Mouse (Mus musculus) liver, embryonic 16.5 days (tissue): ENCODE measurements around the gene Polr3e. TPM values are rescaled to one million over a fixed set of nuclear protein-coding genes. Genes with fewer than 3 reads are reported as not detected.
A peak's percentile ranks its signal among the peaks of the same experiment; 100 is the strongest.
"Not testable (repeated sequence)": the region's sequence is repeated elsewhere in the genome, so short reads cannot be mapped to it uniquely, and the experiment has no call there.

ENCODE experiments used
- ATAC-seq: fragments of 200-750 bp; cut with Nextera tagmentation; 2 replicates; pipeline ENCODE4 v1.8.0; 2017; ENCODE audit warnings: low read depth, mild to moderate bottlenecking, moderate number of reproducible peaks, moderate library complexity
- H3K27ac ChIP-seq: fragments of 300-500 bp; sonication (generic); 2 replicates; pipeline ENCODE4 v1.5.1; 2014; ENCODE audit warnings: mild to moderate bottlenecking, low read length
- H3K27me3 ChIP-seq: fragments of 300-500 bp; sonication (generic); 2 replicates; pipeline ENCODE4 v1.6.1; 2014; ENCODE audit warnings: low read depth, low read length, mixed read lengths; ENCODE audit not compliant: control insufficient read depth, insufficient read depth
- H3K36me3 ChIP-seq: fragments of 300-500 bp; sonication (generic); 2 replicates; pipeline ENCODE4 v1.6.1; 2014; ENCODE audit warnings: mild to moderate bottlenecking; ENCODE audit not compliant: control insufficient read depth, insufficient read depth
- H3K4me1 ChIP-seq: fragments of 300-500 bp; sonication (generic); 2 replicates; pipeline ENCODE4 v1.6.1; 2014; ENCODE audit warnings: low read depth, low read length, mixed read lengths; ENCODE audit not compliant: control insufficient read depth
- H3K4me2 ChIP-seq: fragments of 300-500 bp; sonication (generic); 2 replicates; pipeline ENCODE4 v1.6.1; 2014; ENCODE audit warnings: low read depth, low read length, mixed read lengths
- H3K4me3 ChIP-seq: fragments of 300-500 bp; sonication (generic); 2 replicates; pipeline ENCODE4 v1.5.1; 2014; ENCODE audit warnings: low read depth, mild to moderate bottlenecking, low read length
- H3K9ac ChIP-seq: fragments of 300-500 bp; sonication (generic); 2 replicates; pipeline ENCODE4 v1.6.1; 2014; ENCODE audit warnings: low read depth, low read length
- H3K9me3 ChIP-seq: fragments of 300-500 bp; sonication (generic); replicated peaks from 2 replicates; pipeline ENCODE4 v1.6.1; 2016; ENCODE audit warnings: low read length; ENCODE audit not compliant: control insufficient read depth
- WGBS: fragments of 180-500 bp; shearing (Covaris S2); extraction: QIAGEN DNeasy Blood & Tissue Kit; methylation state at CpG from one replicate; pipeline ENCODE4 v1.1.7; 2014; ENCODE audit not compliant: insufficient replicate concordance; 5-methylcytosine and 5-hydroxymethylcytosine counted together
- polyA plus RNA-seq: library from polyadenylated mRNA; unstranded; fragments of >200 nt; fragmentation: Nextera tagmentation; extraction: Ambion mirVana; gene quantifications from 2 replicates; pipeline ENCODE4 v1.2.1, GENCODE M21; 2015

Gene Polr3e
- polyA plus RNA-seq, 1 experiment from 2014 or later, result 10.1 TPM

GRCm38 (mm10) chr7:120900191-120900590, 17.4 kb upstream of the Polr3e start:
- 75% methylated on average over 4 of the region's 4 CpGs for WGBS
- ATAC-seq, result no peak
- H3K9ac ChIP-seq, result no peak overlapping the region
- peaks cover 51% of the 10 kb centered on the region for H3K36me3 ChIP-seq
- no peaks in the 10 kb centered on the region for H3K4me1 ChIP-seq
- H3K4me3 ChIP-seq, result no peak overlapping the region
- H3K27ac ChIP-seq, result no peak overlapping the region
- no peak overlapping the region for H3K4me2 ChIP-seq
- H3K27me3 ChIP-seq, result no peaks in the 10 kb centered on the region
- no peaks in the 10 kb centered on the region for H3K9me3 ChIP-seq

- Histone ChIP-seq H3K4me1 (no peaks in the 10 kb centered on the region), H3K27me3 (no peaks in the 10 kb centered on the region), H3K36me3 (peaks cover 38% of the 10 kb centered on the region), H3K4me3 (no peak overlapping the region), H3K9me3 (no peaks in the 10 kb centered on the region), H3K27ac (no peak overlapping the region), H3K4me2 (no peak overlapping the region), H3K9ac (no peak overlapping the region)
- ATAC-seq, result no peak
- 50% methylated on average over 8 of the region's 8 CpGs for WGBS
These were observed 15.8 kb upstream of the Polr3e start for GRCm38 (mm10) chr7:120901701-120902100.

- no peak overlapping the region for H3K4me3 ChIP-seq
- no peaks in the 10 kb centered on the region for H3K27me3 ChIP-seq
- no peak overlapping the region for H3K9ac ChIP-seq
- H3K4me1 ChIP-seq, result no peaks in the 10 kb centered on the region
- no peak for ATAC-seq
- 76% methylated on average over 3 of the region's 3 CpGs for WGBS
- peaks cover 34% of the 10 kb centered on the region for H3K36me3 ChIP-seq
- no peak overlapping the region for H3K4me2 ChIP-seq
- H3K27ac ChIP-seq, result no peak overlapping the region
- H3K9me3 ChIP-seq, result no peaks in the 10 kb centered on the region
These were observed 14.6 kb upstream of the Polr3e start for GRCm38 (mm10) chr7:120902931-120903330.

GRCm38 (mm10) chr7:120910172-120910571, 7.4 kb upstream of the Polr3e start:
- H3K4me3 ChIP-seq, H3K27me3 ChIP-seq, H3K36me3 ChIP-seq, H3K4me2 ChIP-seq, H3K4me1 ChIP-seq, H3K27ac ChIP-seq, H3K9ac ChIP-seq, H3K9me3 ChIP-seq, ATAC-seq: not testable (repeated sequence)
- 59% methylated on average over 3 of the region's 3 CpGs for WGBS

- not testable (repeated sequence) for H3K4me2 ChIP-seq, H3K4me1 ChIP-seq, H3K36me3 ChIP-seq, H3K9ac ChIP-seq, H3K9me3 ChIP-seq, H3K27ac ChIP-seq, H3K4me3 ChIP-seq, ATAC-seq, H3K27me3 ChIP-seq
- 86% methylated on average over 6 of the region's 6 CpGs for WGBS
These were observed 6.3 kb upstream of the Polr3e start for GRCm38 (mm10) chr7:120911268-120911667.

- no peak overlapping the region for H3K4me3 ChIP-seq
- no peak for ATAC-seq
- H3K36me3 ChIP-seq, result no peaks in the 10 kb centered on the region
- H3K4me1 ChIP-seq, result peaks cover 9% of the 10 kb centered on the region
- 0 out of 2 replicates have a peak, but pooled peaks cover 2% of the 10 kb centered on the region for H3K9me3 ChIP-seq
- H3K9ac ChIP-seq, result no peak overlapping the region
- H3K4me2 ChIP-seq, result no peak overlapping the region
- H3K27ac ChIP-seq, result no peak overlapping the region
- 16% methylated on average over 1 of the region's 1 CpGs for WGBS
- H3K27me3 ChIP-seq, result no peaks in the 10 kb centered on the region
These were observed 4.2 kb upstream of the Polr3e start for GRCm38 (mm10) chr7:120913332-120913731.

GRCm38 (mm10) chr7:120916262-120916875, 1.2 kb upstream of the Polr3e start:
- H3K9me3 ChIP-seq, result no peaks in the 10 kb centered on the region
- H3K4me3 ChIP-seq, result no peak overlapping the region
- no peaks in the 10 kb centered on the region for H3K36me3 ChIP-seq
- H3K4me1 ChIP-seq, result peaks cover 18% of the 10 kb centered on the region
- H3K27me3 ChIP-seq, result no peaks in the 10 kb centered on the region
- no peak for ATAC-seq
- H3K9ac ChIP-seq, result 0 out of 2 replicates have a peak overlapping the region, but pooled peaks have one; percentile 23
- H3K27ac ChIP-seq, result 0 out of 2 replicates have a peak overlapping the region, but pooled peaks have one; percentile 1
- H3K4me2 ChIP-seq, result peak overlapping the region; percentile 70
- 31% methylated on average over 11 of the region's 11 CpGs for whole genome bisulfite sequencing

GRCm38 (mm10) chr7:120917279-120917591, 309 bp upstream of the Polr3e start:
- Histone ChIP-seq H3K4me2 (peak overlapping the region; percentile 70), H3K4me3 (peak overlapping the region; percentile 95), H3K9ac (peak overlapping the region; percentile 58), H3K27ac (no peak overlapping the region; the same call in 1 of the 2 replicates), H3K27me3 (no peaks in the 10 kb centered on the region), H3K36me3 (no peaks in the 10 kb centered on the region), H3K9me3 (no peaks in the 10 kb centered on the region), H3K4me1 (peaks cover 18% of the 10 kb centered on the region)
- 2% methylated on average over 12 of the region's 12 CpGs for WGBS
- ATAC-seq, result no peak

GRCm38 (mm10) chr7:120918526-120918962, 1.0 kb downstream of the Polr3e start:
- Histone ChIP-seq H3K27me3 (no peaks in the 10 kb centered on the region), H3K36me3 (no peaks in the 10 kb centered on the region; the same call in 1 of the 2 replicates), H3K4me3 (peak overlapping the region; percentile 95), H3K9me3 (no peaks in the 10 kb centered on the region), H3K9ac (peak overlapping the region; percentile 90), H3K4me2 (peak overlapping the region; percentile 98), H3K4me1 (peaks cover 21% of the 10 kb centered on the region), H3K27ac (peak overlapping the region; percentile 89)
- 5% methylated on average over 10 of the region's 10 CpGs for WGBS
- ATAC-seq, result peak; percentile 69
